Comparison of ENCODE assay signal across 20 mouse cellular contexts in the genomic region with DNA sequence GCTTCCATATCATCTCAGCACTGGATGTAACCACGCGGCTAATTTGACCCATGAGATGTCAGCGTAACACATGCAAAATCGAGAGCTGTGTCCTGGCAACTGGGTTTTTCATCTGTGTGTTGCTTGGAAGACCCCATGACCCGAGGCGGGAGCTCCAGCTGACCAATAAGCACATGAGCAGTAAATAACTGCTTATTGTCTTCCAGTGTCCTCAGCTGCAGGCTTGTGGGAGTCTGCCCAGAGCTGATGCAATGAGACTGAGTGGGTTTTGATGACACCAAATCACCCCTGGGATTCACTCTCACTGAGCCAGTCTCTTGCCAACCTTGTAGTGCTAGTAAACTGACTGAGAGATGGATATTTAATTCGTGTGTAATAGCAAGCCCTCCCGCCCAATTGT. TPM values are rescaled to one million over a fixed set of nuclear protein-coding genes. Genes with fewer than 3 reads are reported as not detected.
DNase-seq lines count a peak whose midpoint lies in the region; ATAC-seq lines count a peak whose summit lies in the region.
"Had no signal": no experiment of that assay in that cellular context is flagged by ENCODE, and none has a peak within 500 bp of the region (broad histone marks: within the 10 kb centered on the region; RNA-seq: fewer than 3 reads in every experiment).

No protein-coding gene starts in this region.

- DNase-seq in gastrocnemius, adult 18-20 months (ENCODE audit: low spot score): peak; percentile 5
- DNase-seq in gastrocnemius, postnatal 4 days (ENCODE audit: low spot score in 2 of 2): no peak
- DNase-seq in kidney, postnatal 14 days: peak; percentile 12
- DNase-seq in kidney, adult 18-20 months: no peak
- DNase-seq in retina, postnatal 1 day: peak; percentile 22
- no peak for DNase-seq in retina, embryonic 14.5 days (ENCODE audit: low spot score)
- DNase-seq in thymus, postnatal 0 days (ENCODE audit: low spot score): no peak
- DNase-seq: cerebellum, adult 11-12 months; cerebellum, postnatal 14 days; heart, postnatal 4 days; kidney, adult 8-10 months; kidney, postnatal 36 days; left cerebral cortex, postnatal 4 days; lung, embryonic 14.5 days; lung, postnatal 36 days; midbrain, embryonic 14.5 days; right cerebral cortex, postnatal 25 days; thymus, postnatal 36 days had no signal

- no peak for ATAC-seq in activated CD4-positive, CD25-positive, alpha-beta regulatory T cell, adult 4 months
- ATAC-seq: CD4-positive, CD25-positive, alpha-beta regulatory T cell, adult 4 months had no signal

RNA-seq across cellular contexts. Expression of a gene that starts 42.7 kb away (rescaled TPM):
- total RNA-seq in gastrocnemius, adult 18-20 months (2021): 10 to 100 TPM; 10.0 to 10.5 TPM
- total RNA-seq in gastrocnemius, postnatal 4 days (2021): 10 to 100 TPM; 34.7 to 40.1 TPM
- 10 to 100 TPM; 14.2 to 15.0 TPM for polyA plus RNA-seq in activated CD4-positive, CD25-positive, alpha-beta regulatory T cell, adult 4 months (2017; shearing (Covaris generic))
- 26.6 and 29.8 TPM in 2 replicates for polyA plus RNA-seq in thymus, postnatal 0 days (2015; fragmentation: Nextera tagmentation; extraction: Ambion mirVana)

Comparison
In these comparisons a context has a peak if more than half of its experiments do, and no peak if none do; other contexts are left out.
1. DNase-seq: peak in gastrocnemius, adult 18-20 months (single experiment), kidney, postnatal 14 days (single experiment) and retina, postnatal 1 day (single experiment); none in gastrocnemius, postnatal 4 days (0 of 2), kidney, adult 18-20 months (single experiment), retina, embryonic 14.5 days (single experiment) and thymus, postnatal 0 days (single experiment).